Mouse (Mus musculus) brain, embryonic 18.5 days (tissue): ENCODE results near the gene Gm49383.
"Not testable (repeated sequence)": the region's sequence is repeated elsewhere in the genome, so short reads cannot be mapped to it uniquely, and the experiment has no call there.

Source experiments
- DNase-seq: peaks from one replicate; pipeline ENCODE4 v3.0.0-alpha.2; 2012; ENCODE audit warnings: low read depth, low spot score

The Gm49383 gene

DNA sequence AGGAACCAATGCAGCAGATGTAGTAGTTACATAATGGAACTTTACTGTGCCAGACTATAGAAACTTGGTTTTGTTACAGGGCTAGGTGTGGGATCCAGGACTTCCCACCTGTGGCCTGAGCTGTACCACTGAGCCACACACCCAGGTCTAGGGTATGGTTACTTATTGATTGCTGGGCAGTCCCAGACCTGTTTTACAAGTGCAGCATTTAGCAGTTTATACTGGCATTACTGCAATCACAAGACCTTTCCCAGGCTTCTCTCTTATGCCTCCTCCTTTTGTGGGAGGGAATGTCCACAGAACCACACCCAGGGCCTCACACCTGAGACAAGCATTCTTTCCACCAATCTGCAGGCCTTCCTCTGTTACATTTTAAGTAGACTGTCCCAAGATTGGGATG is 2.1 kb upstream of the Gm49383 start:
- DNase-seq = no peak

DNA sequence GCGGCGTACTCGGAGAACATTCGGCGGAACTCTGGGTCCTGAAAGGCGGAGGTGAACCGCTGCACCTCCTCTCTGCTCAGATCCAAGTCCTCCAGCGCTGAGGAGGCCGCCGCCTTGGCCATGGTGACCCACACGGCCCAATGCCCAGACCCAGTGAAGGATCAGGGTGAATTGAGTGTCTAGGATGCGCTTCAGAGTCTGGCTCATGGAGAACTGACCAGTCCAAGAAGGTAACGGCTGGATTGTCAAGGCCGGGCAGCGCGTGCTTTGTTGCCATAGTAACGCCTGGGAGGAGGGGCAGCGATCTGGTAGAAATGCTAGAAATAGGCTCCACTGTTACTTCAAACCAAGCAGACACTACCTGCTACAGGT is 1.2 kb upstream of the Gm49383 start, which contains the start of gene Dnaaf2:
TSS of gene Dnaaf2 (minus strand) at position 266 of the 372 bp plus-strand sequence.
- no peak for DNase-seq

DNA sequence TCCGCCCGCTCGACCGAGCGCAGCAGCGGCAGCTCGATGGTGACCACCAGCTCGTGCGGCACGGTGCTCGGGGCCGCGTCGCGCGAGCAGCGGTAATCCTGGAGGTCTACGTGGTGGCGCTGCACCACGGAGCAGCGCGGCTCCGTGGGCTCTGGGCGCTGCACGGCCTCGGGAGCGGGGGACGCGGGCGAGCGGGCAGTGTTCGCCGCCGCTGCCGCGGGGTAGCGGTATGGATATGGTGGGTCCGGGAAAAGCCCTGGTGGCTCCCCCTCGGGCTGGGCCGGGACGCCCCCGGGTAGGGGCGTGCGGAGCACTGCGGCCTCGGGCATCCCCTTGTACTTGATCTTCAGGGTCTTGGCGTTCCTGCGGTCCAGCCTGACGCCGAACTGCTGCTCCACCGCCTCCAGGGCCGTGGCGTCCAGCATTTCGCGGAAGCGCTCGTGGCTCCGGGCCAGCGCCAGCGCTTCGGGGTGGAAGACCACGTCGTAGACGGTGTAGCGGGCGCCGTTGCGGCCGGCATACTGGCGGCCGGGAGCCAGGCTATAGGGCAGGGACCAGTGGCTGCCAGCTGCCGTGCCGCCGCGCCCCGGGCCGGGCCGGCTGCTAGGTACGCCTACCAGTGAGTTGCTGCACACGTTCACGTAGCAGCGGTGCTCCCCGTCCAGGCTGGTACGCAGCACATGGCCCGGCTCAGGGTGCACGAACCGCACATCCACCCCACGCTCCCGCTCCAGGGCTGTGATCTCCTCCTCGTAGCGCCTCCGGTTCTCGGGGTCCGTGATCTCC is 667 bp upstream of the Gm49383 start:
- no peak for DNase-seq

DNA sequence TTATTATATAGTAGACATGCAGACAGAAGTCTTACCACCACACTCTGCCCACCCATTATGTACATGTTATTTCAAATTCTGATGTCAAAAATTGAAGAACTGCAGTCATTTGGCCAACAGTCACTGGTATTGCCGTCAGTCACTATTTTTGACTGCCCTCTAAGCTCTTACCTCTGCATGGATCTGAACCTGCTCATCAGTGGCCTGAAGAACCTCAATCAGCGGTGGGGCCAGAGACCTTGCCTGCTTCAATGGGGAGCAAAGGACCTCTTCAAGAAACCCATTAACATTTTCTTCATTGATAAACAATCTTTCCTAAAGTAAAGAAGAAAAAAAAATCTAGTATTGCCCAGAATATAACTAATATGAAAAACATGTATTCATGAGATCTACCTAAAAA is 4.3 kb downstream of the Gm49383 start:
- no peak for DNase-seq

DNA sequence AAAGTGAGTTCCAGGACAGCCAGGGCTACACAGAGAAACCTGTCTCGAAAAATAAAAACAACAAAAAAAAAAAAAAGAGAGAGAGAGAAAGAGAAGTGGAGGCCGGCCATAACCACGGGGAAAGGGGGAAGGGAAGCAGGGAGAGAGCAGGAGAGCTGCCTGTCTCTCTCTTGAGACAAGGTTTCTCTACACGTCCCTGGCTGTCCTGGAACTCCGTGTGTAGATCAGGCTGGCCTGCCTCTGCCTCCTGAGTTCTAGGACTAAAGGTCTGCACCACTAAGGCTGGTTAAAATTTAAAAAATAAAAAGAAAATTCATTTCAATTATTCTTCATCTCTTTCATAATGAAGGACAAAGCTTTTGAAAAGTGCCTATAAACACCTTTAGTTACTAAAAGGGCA is 5.5 kb downstream of the Gm49383 start:
- DNase-seq = no peak

DNA sequence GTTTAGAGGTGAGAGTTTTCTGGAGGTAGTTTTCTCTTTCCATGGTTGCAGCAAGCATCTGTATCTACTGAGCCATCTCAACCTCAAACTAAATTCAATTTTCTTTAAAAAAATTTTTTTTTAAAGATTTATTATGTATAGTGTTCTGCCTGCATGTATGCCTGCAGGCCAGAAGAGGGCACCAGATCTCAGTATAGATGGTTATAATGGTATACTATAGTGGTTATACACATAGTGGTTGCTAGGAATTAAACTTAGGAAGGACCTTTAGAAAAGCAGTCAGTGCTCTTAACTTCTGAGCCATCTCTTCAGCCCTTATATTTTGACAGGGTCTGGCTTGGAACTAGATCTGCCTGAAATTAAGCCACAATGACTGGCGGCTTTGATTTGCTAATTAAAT is 6.4 kb downstream of the Gm49383 start:
- DNase-seq = no peak

DNA sequence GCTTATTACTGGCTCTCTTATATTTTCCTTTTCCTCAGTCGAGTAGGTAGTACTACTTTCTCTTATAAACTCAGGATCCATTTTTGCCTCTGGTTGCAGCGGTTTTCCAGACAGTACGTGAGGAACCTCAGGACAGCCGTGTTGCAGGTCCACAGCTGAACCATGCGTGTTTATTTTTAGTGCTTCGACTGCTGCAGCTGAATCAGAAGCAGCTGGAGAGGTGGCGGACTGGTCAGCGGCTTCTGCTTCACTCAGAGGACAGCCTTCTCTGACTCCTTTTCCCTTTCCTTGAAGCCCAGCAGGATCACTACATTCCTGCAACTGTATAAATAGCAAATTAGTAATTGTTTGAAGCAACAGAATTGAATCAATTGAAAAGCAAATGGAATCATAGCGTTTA is 6.8 kb downstream of the Gm49383 start:
- DNase-seq = no peak

DNA sequence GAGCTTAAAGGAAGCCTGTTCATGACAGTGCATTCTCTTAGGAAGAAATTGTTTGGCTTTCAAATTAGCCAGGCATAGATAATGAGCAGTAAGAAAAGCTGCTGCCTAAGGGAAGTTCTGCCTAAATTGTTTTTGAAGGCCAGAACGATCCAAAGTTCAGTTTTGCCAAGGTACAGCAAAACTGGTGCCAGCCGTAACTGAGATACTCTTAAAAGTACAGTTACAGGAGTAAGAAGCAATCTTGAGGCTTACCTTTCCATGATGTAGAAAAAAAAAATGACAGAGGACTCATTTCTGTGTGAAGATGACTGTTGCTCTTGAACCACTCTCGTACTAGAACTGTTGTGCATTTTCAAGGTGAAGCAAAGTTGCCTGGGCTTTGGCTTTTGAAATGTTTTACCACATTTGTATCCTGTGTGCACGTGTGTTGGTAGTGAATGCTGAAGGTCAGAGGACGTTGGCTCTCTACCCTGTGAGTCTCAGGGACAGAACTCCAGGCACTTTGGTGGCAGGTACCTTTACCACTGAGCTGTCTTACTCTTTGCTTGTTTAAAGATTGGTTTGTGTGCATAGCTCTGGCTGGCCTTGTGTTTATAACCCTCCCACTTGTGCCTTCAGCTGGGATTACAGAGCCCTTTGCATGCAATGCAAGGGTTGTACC is 10.0 kb downstream of the Gm49383 start:
- DNase-seq = no peak

DNA sequence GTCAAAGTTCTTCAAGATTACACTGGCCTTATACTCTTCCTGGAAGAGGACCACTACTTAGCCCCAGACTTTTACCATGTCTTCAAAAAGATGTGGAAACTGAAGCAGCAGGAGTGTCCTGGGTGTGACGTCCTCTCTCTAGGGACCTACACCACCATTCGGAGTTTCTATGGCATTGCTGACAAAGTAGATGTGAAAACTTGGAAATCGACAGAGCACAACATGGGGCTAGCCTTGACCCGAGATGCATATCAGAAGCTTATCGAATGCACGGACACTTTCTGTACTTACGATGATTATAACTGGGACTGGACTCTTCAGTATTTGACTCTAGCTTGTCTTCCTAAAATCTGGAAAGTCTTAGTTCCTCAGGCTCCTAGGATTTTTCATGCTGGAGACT is 11.5 kb downstream of the Gm49383 start:
- DNase-seq = no peak

DNA sequence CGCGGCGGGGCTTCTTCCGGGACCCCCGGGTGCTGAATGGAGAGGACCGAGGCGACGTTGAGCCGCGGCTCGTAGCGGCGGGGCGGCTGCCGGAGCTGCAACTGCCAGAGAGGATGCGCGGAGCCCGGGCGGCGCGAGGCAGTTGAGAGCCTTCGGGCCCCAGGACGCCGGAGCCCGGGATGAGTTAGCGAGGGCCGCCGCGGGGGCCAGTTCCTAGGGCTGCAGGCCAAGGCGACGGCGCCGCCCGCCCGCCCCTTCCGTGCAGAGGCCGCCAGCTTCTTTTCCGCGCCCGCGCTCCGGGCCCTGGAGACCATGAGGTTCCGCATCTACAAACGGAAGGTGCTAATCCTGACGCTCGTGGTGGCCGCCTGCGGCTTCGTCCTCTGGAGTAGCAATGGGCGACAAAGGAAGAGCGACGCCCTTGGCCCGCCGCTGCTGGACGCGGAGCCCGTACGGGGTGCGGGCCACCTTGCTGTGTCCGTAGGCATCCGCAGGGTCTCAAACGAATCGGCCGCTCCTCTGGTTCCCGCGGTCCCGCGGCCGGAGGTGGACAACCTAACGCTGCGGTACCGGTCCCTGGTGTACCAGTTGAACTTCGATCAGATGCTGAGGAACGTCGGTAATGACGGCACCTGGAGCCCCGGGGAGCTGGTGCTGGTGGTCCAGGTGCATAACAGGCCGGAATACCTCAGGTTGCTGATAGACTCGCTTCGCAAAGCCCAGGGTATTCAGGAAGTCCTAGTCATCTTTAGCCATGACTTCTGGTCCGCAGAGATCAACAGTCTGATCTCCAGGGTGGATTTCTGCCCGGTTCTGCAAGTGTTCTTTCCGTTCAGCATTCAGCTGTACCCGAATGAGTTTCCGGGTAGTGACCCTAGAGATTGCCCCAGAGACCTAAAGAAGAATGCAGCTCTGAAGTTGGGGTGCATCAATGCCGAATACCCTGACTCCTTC is 12.3 kb downstream of the Gm49383 start:
- no peak for DNase-seq

DNA sequence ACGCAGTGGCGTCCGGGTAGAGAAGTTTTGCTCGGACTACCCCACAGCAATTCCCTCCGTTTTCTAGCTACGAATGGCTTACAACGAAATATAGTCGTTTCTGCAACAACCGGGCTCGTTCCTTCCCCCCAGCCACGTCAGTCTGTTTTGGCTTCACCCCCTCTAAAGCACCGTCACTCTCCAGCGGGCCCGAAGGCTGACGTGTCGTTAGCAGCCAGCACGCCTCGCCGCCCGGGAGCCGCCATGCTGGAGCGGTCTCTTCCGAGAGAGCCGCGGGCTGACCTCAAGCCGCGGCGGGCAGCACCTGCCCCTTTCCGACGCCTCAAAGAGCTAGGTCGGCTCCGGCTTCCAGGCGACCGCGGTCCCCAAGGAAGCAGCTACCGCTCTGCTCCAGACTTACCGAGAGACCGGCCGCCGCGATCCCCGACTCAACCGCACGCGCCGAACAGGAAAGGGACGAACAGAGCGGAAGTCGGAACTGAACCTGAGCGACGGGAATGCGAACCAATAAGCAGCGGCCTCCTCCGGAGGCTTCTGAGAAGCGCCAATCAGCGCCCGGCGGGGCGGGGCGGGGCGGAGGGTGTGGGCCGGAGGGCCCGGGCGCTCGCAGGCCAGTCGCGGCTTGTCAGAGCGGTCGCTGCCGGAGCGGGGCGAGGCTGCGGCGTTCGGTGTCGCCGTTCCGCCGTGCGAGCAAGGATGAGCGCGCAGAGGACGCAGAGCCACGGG is 13.2 kb downstream of the Gm49383 start, which contains the start of the genes Rpl36al and Mgat2:
TSS of gene Rpl36al (minus strand) at position 501 of the 726 bp plus-strand sequence.
TSS of gene Mgat2 (plus strand) at position 575 of the 726 bp plus-strand sequence.
- peak; percentile 94 for DNase-seq

DNA sequence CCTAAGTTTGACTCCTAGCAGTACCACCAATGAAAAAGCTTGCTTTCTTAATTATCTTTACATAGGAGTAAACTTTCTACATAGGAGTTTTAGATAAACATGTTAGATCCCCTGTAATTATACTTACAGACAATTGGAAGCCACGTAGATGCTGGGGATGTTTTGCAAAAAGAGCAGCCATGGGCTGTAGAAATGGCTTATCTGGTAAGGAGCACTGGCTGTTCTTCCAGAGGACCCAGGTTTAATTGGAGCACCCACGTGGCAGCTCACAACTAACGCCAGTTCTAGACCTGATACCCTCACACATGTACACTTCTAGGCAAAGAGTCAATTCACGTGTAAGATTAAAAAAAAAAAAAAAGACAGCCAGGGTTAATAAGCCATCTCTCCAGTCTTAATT is 15.1 kb downstream of the Gm49383 start:
- no peak for DNase-seq

DNA sequence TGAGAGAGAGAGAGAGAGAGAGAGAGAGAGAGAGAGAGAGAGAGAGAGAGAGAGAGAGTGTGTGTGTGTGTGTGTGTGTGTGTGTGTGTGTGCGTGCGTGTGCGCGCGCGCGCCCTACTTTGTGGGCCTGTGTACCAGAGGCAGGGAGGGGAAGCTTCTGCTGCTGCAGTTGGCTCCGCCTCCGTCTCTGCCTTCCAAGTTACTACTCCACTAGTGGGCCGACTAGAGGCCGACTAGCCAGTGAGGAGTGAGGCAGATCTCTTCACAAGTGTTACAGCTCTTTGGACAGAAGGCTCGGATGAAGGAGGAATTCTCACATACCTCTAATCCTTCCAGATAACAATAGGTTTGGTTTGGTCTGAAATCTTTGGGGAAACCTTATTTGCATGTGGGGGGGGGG is 17.5 kb downstream of the Gm49383 start:
- no peak for DNase-seq

DNA sequence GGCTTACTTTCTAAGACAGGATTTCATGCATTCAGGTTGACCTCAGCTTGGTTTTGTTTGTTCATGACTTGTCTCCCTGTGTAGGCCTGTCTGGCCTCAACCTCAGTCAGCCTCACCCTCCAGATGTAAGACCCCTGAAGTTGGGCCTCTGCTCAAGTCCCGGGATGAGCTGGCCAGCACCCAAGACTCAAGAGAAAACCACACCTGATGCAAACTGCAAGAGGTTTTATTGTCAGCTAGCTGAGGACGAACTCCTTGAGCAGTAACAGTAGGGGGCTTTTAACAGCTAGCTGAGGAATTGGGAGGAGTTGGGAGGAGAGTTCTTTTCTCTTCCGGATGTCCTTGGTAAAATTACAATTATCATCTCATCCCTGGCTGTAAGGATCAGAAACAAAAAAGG is 19.4 kb downstream of the Gm49383 start:
- DNase-seq = no peak

DNA sequence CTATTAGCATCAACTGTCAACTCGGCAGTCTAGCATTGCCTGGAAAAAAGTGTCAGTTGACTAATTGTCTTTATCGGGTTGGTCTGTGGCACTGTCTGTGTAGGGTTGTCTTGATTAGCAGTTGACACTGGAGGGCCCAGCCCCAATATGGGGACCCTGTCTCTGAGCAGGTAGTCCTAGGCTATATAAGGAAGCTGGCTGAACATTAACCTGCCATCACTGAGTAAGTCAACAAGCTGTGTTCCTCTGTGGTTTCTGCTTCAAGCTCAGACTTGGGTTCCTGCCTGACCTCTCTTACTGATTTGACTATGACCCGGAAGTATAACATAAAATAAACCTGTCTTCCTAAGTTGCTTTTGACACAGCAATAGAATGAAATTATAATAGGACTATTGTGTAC is 20.9 kb downstream of the Gm49383 start:
- DNase-seq = no peak

DNA sequence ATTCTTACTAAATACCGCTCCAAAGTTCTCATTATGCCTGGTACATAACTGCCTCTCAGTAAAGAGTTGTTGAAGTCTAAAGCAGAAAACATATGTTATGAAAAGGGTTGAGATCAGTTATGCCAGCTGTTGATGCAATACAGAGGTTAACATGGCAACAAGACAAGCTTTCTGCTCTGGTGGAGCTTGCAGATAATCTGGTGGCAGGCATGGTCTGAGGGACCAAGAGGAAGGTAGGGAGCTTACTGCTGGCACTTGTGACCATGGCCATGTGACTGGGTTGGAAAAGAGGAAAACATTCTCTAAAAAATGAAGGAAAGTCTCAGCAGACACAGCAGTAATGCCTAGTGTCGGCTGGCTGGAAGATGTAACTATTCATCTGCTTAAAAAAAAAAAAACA is 25.6 kb downstream of the Gm49383 start:
- DNase-seq = no peak

DNA sequence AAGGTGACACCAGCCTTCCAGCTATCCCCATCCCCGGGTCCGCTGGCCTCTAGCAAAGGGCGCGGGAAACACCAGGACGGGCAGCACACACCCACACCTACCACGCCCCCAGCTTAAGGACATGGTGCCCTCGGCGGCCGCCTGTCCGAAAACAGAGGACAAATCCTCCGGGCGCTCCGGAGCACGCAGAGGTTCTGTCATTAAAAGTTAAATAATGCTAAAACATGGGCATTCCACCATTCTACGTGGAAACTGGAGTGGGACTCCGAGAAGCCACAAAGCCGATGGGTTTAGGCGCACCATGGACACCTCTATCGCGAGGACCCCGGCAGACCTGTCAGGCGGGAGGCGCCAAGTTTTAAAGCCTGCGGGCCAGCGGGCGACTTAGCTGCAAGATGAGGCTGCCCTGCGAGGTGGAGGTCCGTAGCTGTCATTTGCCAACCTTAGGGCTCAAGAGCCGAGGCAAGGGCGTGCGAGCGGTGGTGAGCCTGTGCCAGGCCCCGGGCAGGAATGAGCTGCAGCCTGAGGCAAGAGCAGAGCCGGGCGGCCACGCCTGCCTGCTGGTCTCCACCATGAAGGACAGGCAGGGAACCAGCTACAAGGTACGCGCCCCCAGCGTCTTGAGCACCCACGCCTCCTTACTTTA is 28.3 kb downstream of the Gm49383 start, which contains the start of gene Lrr1:
TSS of gene Lrr1 (plus strand) at position 354 of the 646 bp plus-strand sequence.
- peak; percentile 51 for DNase-seq

DNA sequence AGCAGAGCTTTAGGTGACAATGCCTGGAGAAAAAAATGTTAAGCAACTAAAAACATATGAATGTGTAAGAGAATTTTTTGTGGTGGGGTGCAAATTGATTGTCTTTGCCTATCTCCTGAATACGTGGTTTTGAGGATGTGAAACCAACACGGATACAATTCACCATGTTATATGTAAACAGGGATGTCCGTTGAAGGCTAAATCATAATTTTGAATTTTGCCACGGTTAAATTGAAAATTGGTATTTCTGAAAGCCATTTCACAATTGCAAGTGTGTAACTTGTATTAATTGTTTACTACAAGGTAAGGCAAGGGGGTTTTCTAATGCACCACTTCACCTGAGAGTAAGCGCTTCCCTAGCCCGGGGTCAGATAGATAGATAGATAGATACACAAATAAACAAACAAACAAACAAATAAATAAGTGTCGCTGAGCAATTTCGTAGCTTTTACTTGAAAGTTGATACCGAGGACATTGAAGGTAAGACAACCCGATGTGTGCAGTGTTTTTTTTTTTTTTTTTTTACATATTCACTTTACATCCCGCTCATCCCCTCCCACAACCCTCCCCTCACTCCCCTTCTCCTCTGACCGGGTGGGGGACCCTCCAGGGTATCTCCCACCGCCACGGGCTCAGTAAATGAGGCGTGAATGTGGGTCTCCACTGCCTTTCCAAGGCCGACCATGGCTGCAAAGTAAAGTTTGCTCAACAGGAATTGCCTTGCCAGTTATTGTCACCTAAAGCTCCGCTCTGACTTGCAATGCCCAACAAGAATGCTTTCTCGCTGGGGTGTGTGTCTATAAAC is 29.0 kb downstream of the Gm49383 start:
- DNase-seq = no peak

DNA sequence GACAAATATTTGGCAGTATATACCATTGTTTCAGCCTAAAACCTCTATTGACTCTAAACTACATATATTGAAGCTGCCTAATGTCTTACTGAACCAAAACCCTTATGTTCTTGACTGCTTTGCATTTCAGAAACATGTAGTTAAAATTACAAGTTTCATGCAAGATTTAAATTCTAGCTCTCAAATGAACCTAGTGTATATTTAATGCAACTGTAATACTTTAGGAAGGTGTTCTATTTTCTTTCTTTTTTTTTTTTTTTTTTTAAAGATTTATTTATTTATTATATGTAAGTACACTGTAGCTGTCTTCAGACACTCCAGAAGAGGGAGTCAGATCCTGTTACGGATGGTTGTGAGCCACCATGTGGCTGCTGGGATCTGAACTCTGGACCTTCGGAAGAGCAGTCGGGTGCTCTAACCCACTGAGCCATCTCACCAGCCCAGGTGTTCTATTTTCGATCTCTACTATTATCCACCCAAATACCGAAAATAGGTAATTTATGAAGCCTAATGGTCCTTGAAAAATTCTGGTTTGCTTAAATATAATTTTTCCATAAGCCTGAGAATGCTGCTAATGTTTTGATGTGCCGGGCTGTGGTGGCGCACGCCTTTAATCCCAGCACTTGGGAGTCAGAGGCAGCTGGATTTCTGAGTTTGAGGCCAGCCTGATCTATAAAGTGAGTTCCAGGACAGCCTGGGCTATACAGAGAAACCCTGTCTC is 29.9 kb downstream of the Gm49383 start:
- DNase-seq = not testable (repeated sequence)
